Mouse (Mus musculus): ENCODE measurements at regions not wholly inside any gene's neighbourhood (a gene's known extent, or its start where the extent isn't known, plus 50 kb on each side); places are given as distances from the start of the nearest gene placed in this dataset.

DNA sequence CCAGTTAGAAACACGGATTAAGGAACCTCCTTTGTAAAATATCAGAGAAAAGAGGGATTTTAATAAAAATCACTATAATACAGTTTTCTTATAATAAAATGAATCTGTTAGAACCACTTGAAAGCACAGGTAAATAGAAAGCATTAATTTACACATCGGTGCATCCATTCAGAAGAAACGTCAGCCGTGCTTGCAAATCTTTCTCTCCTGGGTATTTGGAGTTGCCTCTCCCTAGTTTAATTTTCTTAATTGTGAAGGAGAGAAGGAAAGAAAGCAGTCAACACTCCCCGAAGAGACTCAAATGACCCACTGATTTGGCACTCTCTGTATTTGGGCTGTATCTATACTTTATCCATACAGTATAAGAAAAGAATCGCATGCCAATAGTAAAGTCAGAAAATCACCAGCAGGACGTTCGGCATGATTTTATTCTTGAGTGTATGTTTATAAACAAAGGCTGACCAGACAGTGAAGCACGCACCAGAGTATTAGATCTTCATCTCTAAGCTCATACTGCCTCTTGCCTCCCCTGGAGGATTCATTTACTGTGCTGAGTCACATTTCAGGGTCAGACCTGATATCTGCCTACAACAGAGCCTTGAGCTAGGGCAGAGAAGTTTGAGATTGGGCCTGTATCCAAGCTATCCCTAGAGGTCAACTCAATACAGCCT is 291.6 kb upstream of the Map3k7 start:
- no peak overlapping the region for H3K9ac ChIP-seq (ENCODE audit: low read depth, low read length)
- H3K27ac ChIP-seq (ENCODE audit: low read depth, low read length), result no peak overlapping the region
- no peak overlapping the region for H3K4me2 ChIP-seq (replicated peaks; ENCODE audit: low read depth)
- no peaks in the 10 kb centered on the region for H3K27me3 ChIP-seq (replicated peaks; ENCODE audit: control insufficient read depth, insufficient read depth, low read length)
- WGBS, result 72% methylated on average over 9 of the region's 9 CpGs
- no peaks in the 10 kb centered on the region for H3K9me3 ChIP-seq (ENCODE audit: control insufficient read depth)
- H3K36me3 ChIP-seq (ENCODE audit: control insufficient read depth, insufficient read depth), result no peaks in the 10 kb centered on the region
- TF ChIP-seq CTCF (IDR thresholded peaks at IDR 0.05; ENCODE audit: low read depth), result no peak
- no peak overlapping the region for H3K4me3 ChIP-seq (ENCODE audit: low read depth, low read length)
- H3K4me1 ChIP-seq (replicated peaks; ENCODE audit: control insufficient read depth, insufficient read depth, low read length), result no peaks in the 10 kb centered on the region
- ATAC-seq, result no peak

DNA sequence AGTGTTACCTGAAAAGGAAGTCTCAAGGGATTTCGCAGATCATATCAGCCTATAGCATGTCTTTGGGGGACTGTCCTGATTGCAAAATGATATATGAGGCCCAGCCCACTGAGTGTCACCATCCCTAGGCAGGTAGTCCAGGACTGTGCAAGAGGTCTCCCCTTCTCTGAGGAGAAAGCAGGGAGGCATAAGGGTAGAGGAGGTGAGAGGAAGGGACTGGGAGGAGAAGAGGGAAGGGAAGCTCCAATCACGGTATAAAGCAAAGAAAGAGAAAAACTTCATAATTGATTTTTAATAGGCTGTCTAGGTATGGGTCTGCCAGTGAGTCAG is 291.1 kb upstream of the Map3k7 start:
- Histone ChIP-seq H3K4me2 (replicated peaks; ENCODE audit: low read depth) (no peak overlapping the region), H3K4me1 (replicated peaks; ENCODE audit: control insufficient read depth, insufficient read depth, low read length) (no peaks in the 10 kb centered on the region), H3K36me3 (ENCODE audit: control insufficient read depth, insufficient read depth) (no peaks in the 10 kb centered on the region), H3K27ac (ENCODE audit: low read depth, low read length) (no peak overlapping the region), H3K4me3 (ENCODE audit: low read depth, low read length) (no peak overlapping the region), H3K9ac (ENCODE audit: low read depth, low read length) (no peak overlapping the region), H3K9me3 (ENCODE audit: control insufficient read depth) (no peaks in the 10 kb centered on the region), H3K27me3 (replicated peaks; ENCODE audit: control insufficient read depth, insufficient read depth, low read length) (no peaks in the 10 kb centered on the region)
- 91% methylated on average over 2 of the region's 2 CpGs for WGBS
- no peak for TF ChIP-seq CTCF (IDR thresholded peaks at IDR 0.05; ENCODE audit: low read depth)
- ATAC-seq, result no peak

DNA sequence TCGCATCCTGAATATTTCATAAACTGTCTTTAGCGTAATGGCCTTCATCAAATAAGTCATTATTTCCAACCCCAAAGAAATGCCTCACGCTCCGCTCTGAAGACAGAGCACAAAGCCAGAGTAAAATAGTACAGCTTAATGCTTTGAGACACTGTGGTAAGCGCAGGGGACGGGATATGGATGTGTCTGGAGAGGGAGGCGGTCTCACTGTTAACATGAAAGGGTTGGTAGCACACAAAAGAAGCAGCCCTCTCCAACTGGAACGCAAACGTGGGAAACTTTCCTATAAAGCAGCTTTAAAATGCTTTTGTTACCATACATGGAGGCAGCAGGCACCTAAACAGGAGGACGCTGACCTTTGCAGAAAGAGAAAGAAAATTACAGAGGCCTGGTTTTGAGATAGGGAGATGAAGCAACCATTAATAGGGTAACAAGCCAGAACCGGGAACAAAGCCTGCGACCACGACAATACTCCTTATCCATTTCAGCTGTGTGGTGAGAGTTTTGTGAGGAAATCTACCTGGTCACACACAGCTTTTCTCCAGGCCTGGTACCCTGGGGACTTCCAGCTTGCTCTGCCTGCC is 284.8 kb upstream of the Map3k7 start:
- Histone ChIP-seq H3K36me3 (ENCODE audit: control insufficient read depth, insufficient read depth) (no peaks in the 10 kb centered on the region), H3K27me3 (replicated peaks; ENCODE audit: control insufficient read depth, insufficient read depth, low read length) (no peaks in the 10 kb centered on the region), H3K4me1 (replicated peaks; ENCODE audit: control insufficient read depth, insufficient read depth, low read length) (no peaks in the 10 kb centered on the region), H3K27ac (ENCODE audit: low read depth, low read length) (no peak overlapping the region), H3K9ac (ENCODE audit: low read depth, low read length) (no peak overlapping the region), H3K9me3 (ENCODE audit: control insufficient read depth) (no peaks in the 10 kb centered on the region), H3K4me3 (ENCODE audit: low read depth, low read length) (no peak overlapping the region), H3K4me2 (replicated peaks; ENCODE audit: low read depth) (no peak overlapping the region)
- no peak for TF ChIP-seq CTCF (IDR thresholded peaks at IDR 0.05; ENCODE audit: low read depth)
- no peak for ATAC-seq
- WGBS, result 88% methylated on average over 13 of the region's 13 CpGs

DNA sequence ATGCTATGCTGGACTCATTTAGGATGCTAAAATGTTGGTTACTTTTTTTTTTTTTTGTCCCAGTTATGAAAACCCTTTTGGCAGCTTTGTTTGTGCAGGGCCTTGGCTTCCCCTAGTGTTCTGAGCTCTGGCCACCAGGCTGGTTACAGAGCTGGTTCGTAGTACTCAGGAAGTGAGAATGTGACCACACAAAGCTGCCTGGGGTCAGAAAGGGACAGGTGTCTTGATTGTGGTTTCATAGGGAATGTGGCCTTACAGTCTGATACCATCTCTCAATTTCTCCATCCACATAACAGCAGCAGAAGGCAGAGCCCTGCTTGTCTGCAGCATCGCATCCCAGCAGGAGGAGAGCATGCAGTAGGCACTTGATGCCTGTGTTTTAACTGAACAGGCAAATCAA is 282.9 kb upstream of the Map3k7 start:
- no peaks in the 10 kb centered on the region for H3K27me3 ChIP-seq (replicated peaks; ENCODE audit: control insufficient read depth, insufficient read depth, low read length)
- no peak for TF ChIP-seq CTCF (IDR thresholded peaks at IDR 0.05; ENCODE audit: low read depth)
- no peak overlapping the region for H3K4me3 ChIP-seq (ENCODE audit: low read depth, low read length)
- no peak overlapping the region for H3K4me2 ChIP-seq (replicated peaks; ENCODE audit: low read depth)
- WGBS, result 86% methylated on average over 2 of the region's 2 CpGs
- no peak for ATAC-seq
- no peaks in the 10 kb centered on the region for H3K9me3 ChIP-seq (ENCODE audit: control insufficient read depth)
- no peak overlapping the region for H3K9ac ChIP-seq (ENCODE audit: low read depth, low read length)
- no peaks in the 10 kb centered on the region for H3K4me1 ChIP-seq (replicated peaks; ENCODE audit: control insufficient read depth, insufficient read depth, low read length)
- no peaks in the 10 kb centered on the region for H3K36me3 ChIP-seq (ENCODE audit: control insufficient read depth, insufficient read depth)
- no peak overlapping the region for H3K27ac ChIP-seq (ENCODE audit: low read depth, low read length)

DNA sequence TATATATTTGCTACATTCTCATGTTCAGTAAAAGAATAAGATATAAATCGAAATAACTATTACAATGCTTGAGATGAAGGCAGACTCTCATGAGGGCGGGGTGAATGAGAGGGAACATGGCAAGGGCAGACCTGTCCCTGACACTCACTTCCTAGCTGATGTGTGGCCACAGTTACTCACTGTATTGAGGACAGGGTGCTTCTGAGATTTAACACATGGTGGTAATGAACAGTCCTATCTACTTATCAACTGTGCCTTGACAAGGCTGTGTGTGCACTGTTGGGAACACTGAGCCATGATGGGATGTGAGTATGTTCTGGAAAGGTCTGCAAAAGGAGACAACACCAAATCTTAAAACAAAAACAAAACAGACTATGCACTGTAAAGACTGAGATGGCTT is 274.8 kb upstream of the Map3k7 start:
- Histone ChIP-seq H3K9ac (ENCODE audit: low read depth, low read length) (no peak overlapping the region), H3K27me3 (replicated peaks; ENCODE audit: control insufficient read depth, insufficient read depth, low read length) (no peaks in the 10 kb centered on the region), H3K4me3 (ENCODE audit: low read depth, low read length) (no peak overlapping the region), H3K27ac (ENCODE audit: low read depth, low read length) (no peak overlapping the region), H3K36me3 (ENCODE audit: control insufficient read depth, insufficient read depth) (no peaks in the 10 kb centered on the region), H3K4me2 (replicated peaks; ENCODE audit: low read depth) (no peak overlapping the region), H3K4me1 (replicated peaks; ENCODE audit: control insufficient read depth, insufficient read depth, low read length) (no peaks in the 10 kb centered on the region), H3K9me3 (ENCODE audit: control insufficient read depth) (no peaks in the 10 kb centered on the region)
- no peak for ATAC-seq
- 87% methylated on average over 2 of the region's 2 CpGs for WGBS
- no peak for TF ChIP-seq CTCF (IDR thresholded peaks at IDR 0.05; ENCODE audit: low read depth)

DNA sequence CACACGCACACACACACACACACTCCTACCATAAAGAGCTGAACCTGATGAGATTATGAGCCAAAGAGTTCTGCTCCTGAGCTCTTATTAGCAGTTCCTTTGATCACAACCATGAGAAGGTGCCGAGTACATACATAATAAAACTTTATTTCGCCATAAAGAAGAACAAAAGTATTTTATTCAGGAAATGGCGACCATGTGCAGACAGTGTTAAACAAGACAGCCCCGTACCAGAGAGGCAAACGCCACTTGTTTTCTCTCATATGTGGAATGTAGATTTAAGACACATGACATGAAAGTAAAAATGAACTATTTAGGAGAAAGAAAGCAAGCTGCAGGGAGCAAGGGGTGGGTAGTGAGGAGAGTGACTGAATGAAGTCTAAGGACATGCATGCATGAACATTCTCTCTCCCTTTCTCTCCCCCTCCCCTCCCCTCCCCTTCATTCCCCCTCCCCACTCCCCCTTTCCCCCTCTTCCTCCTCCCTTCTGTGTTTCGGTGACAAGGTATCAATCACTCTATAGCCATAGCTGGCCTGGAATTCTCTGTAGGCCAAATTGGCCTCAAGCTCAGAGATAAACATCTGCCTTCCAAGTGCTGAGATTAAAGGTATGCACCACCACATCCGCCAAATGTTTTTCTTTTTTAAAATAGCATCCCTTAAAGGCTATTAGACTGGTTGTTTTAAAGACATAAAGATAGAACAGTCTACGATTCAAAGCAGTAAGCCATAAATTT is 266.0 kb upstream of the Map3k7 start:
- WGBS, result 47% methylated on average over 9 of the region's 9 CpGs
- H3K27me3 ChIP-seq (replicated peaks; ENCODE audit: control insufficient read depth, insufficient read depth, low read length), result no peaks in the 10 kb centered on the region

More for the DNA sequence above, 266.0 kb upstream of the Map3k7 start:
- Histone ChIP-seq H3K27ac (ENCODE audit: low read depth, low read length) (no peak overlapping the region; the same call in 1 of the 2 replicates), H3K9ac (ENCODE audit: low read depth, low read length) (no peak overlapping the region), H3K4me3 (ENCODE audit: low read depth, low read length) (no peak overlapping the region), H3K4me2 (replicated peaks; ENCODE audit: low read depth) (no peak overlapping the region), H3K36me3 (ENCODE audit: control insufficient read depth, insufficient read depth) (no peaks in the 10 kb centered on the region), H3K9me3 (ENCODE audit: control insufficient read depth) (no peaks in the 10 kb centered on the region), H3K4me1 (replicated peaks; ENCODE audit: control insufficient read depth, insufficient read depth, low read length) (no peaks in the 10 kb centered on the region)
- ATAC-seq, result no peak
- TF ChIP-seq CTCF (IDR thresholded peaks at IDR 0.05; ENCODE audit: low read depth), result no peak
